Mouse (Mus musculus) stomach, embryonic 16.5 days (tissue): ENCODE data around the gene Stard5. TPM values are rescaled to one million over a fixed set of nuclear protein-coding genes. Genes with fewer than 3 reads are reported as not detected.

Source experiments
- ATAC-seq: fragments of 200-750 bp; cut with Nextera tagmentation; 2 replicates; pipeline ENCODE4 v1.8.0; 2017; ENCODE audit warnings: moderate number of reproducible peaks, moderate TSS enrichment; ENCODE audit not compliant: insufficient read depth, low FRiP score
- H3K27ac ChIP-seq: fragments of 300-500 bp; sonication (generic); 2 replicates; pipeline ENCODE4 v1.5.1; 2014; ENCODE audit warnings: low read length
- H3K27me3 ChIP-seq: fragments of 300-500 bp; sonication (generic); 2 replicates; pipeline ENCODE4 v1.6.1; 2014; ENCODE audit warnings: low read length, control low read depth, mixed read lengths; ENCODE audit not compliant: control insufficient read depth, insufficient read depth
- H3K36me3 ChIP-seq: fragments of 300-500 bp; sonication (generic); 2 replicates; pipeline ENCODE4 v1.6.1; 2014; ENCODE audit warnings: low read length; ENCODE audit not compliant: control insufficient read depth, insufficient read depth
- H3K4me1 ChIP-seq: fragments of 300-500 bp; sonication (generic); 2 replicates; pipeline ENCODE4 v1.6.1; 2014; ENCODE audit warnings: low read length, control low read depth, mixed read lengths; ENCODE audit not compliant: control insufficient read depth, insufficient read depth
- H3K4me2 ChIP-seq: fragments of 300-500 bp; sonication (generic); 2 replicates; pipeline ENCODE4 v1.6.1; 2014; ENCODE audit warnings: low read depth, low read length, mixed read lengths
- H3K4me3 ChIP-seq: fragments of 300-500 bp; sonication (generic); replicated peaks from 2 replicates; pipeline ENCODE4 v1.5.1; 2014; ENCODE audit warnings: mild to moderate bottlenecking, low read length
- H3K9ac ChIP-seq: fragments of 300-500 bp; sonication (generic); 2 replicates; pipeline ENCODE4 v1.6.1; 2014; ENCODE audit warnings: low read length
- H3K9me3 ChIP-seq: fragments of 300-500 bp; sonication (generic); replicated peaks from 2 replicates; pipeline ENCODE4 v1.6.1; 2016; ENCODE audit warnings: low read length, control low read depth; ENCODE audit not compliant: control insufficient read depth
- WGBS: fragments of 180-500 bp; shearing (Covaris S2); extraction: QIAGEN DNeasy Blood & Tissue Kit; methylation state at CpG from one replicate; pipeline ENCODE4 v1.1.7; 2014; 5-methylcytosine and 5-hydroxymethylcytosine counted together
- polyA plus RNA-seq: library from polyadenylated mRNA; unstranded; fragments of >200 nt; fragmentation: Nextera tagmentation; extraction: Ambion mirVana; gene quantifications from 2 replicates; pipeline ENCODE4 v1.2.1, GENCODE M21; 2015

The Stard5 gene
- polyA plus RNA-seq, 1 experiment from 2014 or later, result 27.3 TPM

GRCm38 (mm10) chr7:83699066-83699745, 67.4 kb downstream of the Stard5 start:
- H3K36me3 ChIP-seq, result no peaks in the 10 kb centered on the region
- no peak for ATAC-seq
- no peaks in the 10 kb centered on the region for H3K4me1 ChIP-seq
- no peaks in the 10 kb centered on the region for H3K9me3 ChIP-seq
- no peak overlapping the region for H3K9ac ChIP-seq
- H3K4me3 ChIP-seq, result no peak overlapping the region
- WGBS, result 78% methylated on average over 6 of the region's 6 CpGs
- no peaks in the 10 kb centered on the region for H3K27me3 ChIP-seq
- H3K4me2 ChIP-seq, result no peak overlapping the region
- no peak overlapping the region for H3K27ac ChIP-seq

Other genes starting within 250 kb of the Stard5 start
- 0.70 and 1.3 TPM in 2 replicates for gene Tmc3, start 47.0 kb upstream of the Stard5 start, polyA plus RNA-seq
- 5.9 and 6.8 TPM in 2 replicates for gene Il16, start 113.8 kb downstream of the Stard5 start, polyA plus RNA-seq
- 0.44 TPM in 1 of 2 replicates, not detected in the other for gene Cfap161, start 162.9 kb downstream of the Stard5 start, polyA plus RNA-seq